Comparison of ENCODE assay signal across 10 mouse cellular contexts in genomic region chr11:117297190-117297829, GRCm38 (mm10).
A peak's percentile ranks its signal among the peaks of the same experiment; 100 is the strongest.
DNase-seq lines count a peak whose midpoint lies in the region; ATAC-seq and TF ChIP-seq lines count a peak whose summit lies in the region.
"Had no signal": no experiment of that assay in that cellular context is flagged by ENCODE, and none has a peak within 500 bp of the region (broad histone marks: within the 10 kb centered on the region; RNA-seq: fewer than 3 reads in every experiment).

No protein-coding gene starts in this region.

- no peaks in the 10 kb centered on the region for H3K9me3 ChIP-seq in embryonic facial prominence, embryonic 12.5 days
- H3K9me3 ChIP-seq in embryonic facial prominence, embryonic 10.5 days, result 0 out of 2 replicates have a peak, but pooled peaks cover 2% of the 10 kb centered on the region
- H3K9me3 ChIP-seq in intestine, embryonic 14.5 days (ENCODE audit: control insufficient read depth, low read length), result 0 out of 2 replicates have a peak, but pooled peaks cover 2% of the 10 kb centered on the region
- no peaks in the 10 kb centered on the region for H3K9me3 ChIP-seq in intestine, postnatal 0 days (ENCODE audit: control insufficient read depth)
- no peaks in the 10 kb centered on the region for H3K9me3 ChIP-seq in MEL (replicated peaks; ENCODE audit: insufficient read depth, low read length)
- H3K9me3 ChIP-seq: heart, embryonic 12.5 days had no signal

- H3ac ChIP-seq in myocyte (ENCODE audit: control insufficient read depth, insufficient read length), result no peak overlapping the region

- TF ChIP-seq POLR2A in MEL (IDR thresholded peaks at IDR 0.05; ENCODE audit: control insufficient read depth in 1 of 2, insufficient read depth in 1 of 2, low read depth in 1 of 2, low read length in 2 of 2, poor library complexity in 1 of 2) (no peak), myocyte (IDR thresholded peaks at IDR 0.05; ENCODE audit: insufficient read length, low read depth) (no peak)

- H3K36me3 ChIP-seq in embryonic facial prominence, embryonic 12.5 days, result peaks cover 29% of the 10 kb centered on the region
- H3K36me3 ChIP-seq in embryonic facial prominence, embryonic 10.5 days (replicated peaks), result peaks cover 89% of the 10 kb centered on the region
- peaks cover 3% of the 10 kb centered on the region for H3K36me3 ChIP-seq in intestine, embryonic 14.5 days (ENCODE audit: control insufficient read depth, insufficient read depth, low read length)
- H3K36me3 ChIP-seq in intestine, postnatal 0 days (ENCODE audit: control insufficient read depth, insufficient read depth), result peaks cover 9% of the 10 kb centered on the region; the same call in 1 of the 2 replicates
- H3K36me3 ChIP-seq in MEL (ENCODE audit: control insufficient read depth in 1 of 2, insufficient read depth in 2 of 2, low read length in 2 of 2) (peaks cover 0 to 8% of the 10 kb centered on the region in 2 experiments; a peak in 2 of 4 replicates), myocyte (ENCODE audit: control insufficient read depth, insufficient read depth) (peaks cover 6% of the 10 kb centered on the region)

- H3K27me3 ChIP-seq in embryonic facial prominence, embryonic 12.5 days, result no peaks in the 10 kb centered on the region
- H3K27me3 ChIP-seq in embryonic facial prominence, embryonic 10.5 days (replicated peaks; ENCODE audit: low read depth, poor library complexity, severe bottlenecking), result no peaks in the 10 kb centered on the region
- no peaks in the 10 kb centered on the region for H3K27me3 ChIP-seq in intestine, embryonic 14.5 days (replicated peaks; ENCODE audit: control insufficient read depth, insufficient read depth, low read length)
- no peaks in the 10 kb centered on the region for H3K27me3 ChIP-seq in intestine, postnatal 0 days (replicated peaks; ENCODE audit: control insufficient read depth, insufficient read depth, low read length)
- H3K27me3 ChIP-seq in MEL (ENCODE audit: control insufficient read depth in 1 of 2, insufficient read depth in 2 of 2, low read length in 2 of 2), result no peaks in the 10 kb centered on the region
- H3K27me3 ChIP-seq in myocyte (ENCODE audit: control insufficient read depth, insufficient read depth, insufficient read length), result no peaks in the 10 kb centered on the region
- H3K27me3 ChIP-seq: heart, embryonic 12.5 days had no signal

- no peak overlapping the region for H3K4me3 ChIP-seq in embryonic facial prominence, embryonic 12.5 days
- no peak overlapping the region for H3K4me3 ChIP-seq in embryonic facial prominence, embryonic 10.5 days
- no peak overlapping the region for H3K4me3 ChIP-seq in intestine, embryonic 14.5 days (ENCODE audit: low read depth, low read length)
- no peak overlapping the region for H3K4me3 ChIP-seq in intestine, postnatal 0 days (ENCODE audit: low read depth, low read length)
- no peak overlapping the region for H3K4me3 ChIP-seq in MEL (ENCODE audit: control insufficient read depth in 1 of 2, insufficient read depth in 1 of 2, low read depth in 2 of 2, low read length in 2 of 2)
- no peak overlapping the region for H3K4me3 ChIP-seq in myocyte
- H3K4me3 ChIP-seq: heart, embryonic 12.5 days had no signal

- ATAC-seq in embryonic facial prominence, embryonic 12.5 days (ENCODE audit: insufficient number of reproducible peaks, insufficient read depth, low FRiP score, low TSS enrichment), result no peak
- no peak for ATAC-seq in intestine, embryonic 14.5 days (replicated peaks; ENCODE audit: low FRiP score, low TSS enrichment, low read depth)
- no peak for ATAC-seq in intestine, postnatal 0 days

- H3K4me1 ChIP-seq in embryonic facial prominence, embryonic 12.5 days, result peaks cover 43% of the 10 kb centered on the region
- peaks cover 46% of the 10 kb centered on the region for H3K4me1 ChIP-seq in embryonic facial prominence, embryonic 10.5 days
- H3K4me1 ChIP-seq in intestine, embryonic 14.5 days (replicated peaks; ENCODE audit: control insufficient read depth, insufficient read depth, low read length), result peaks cover 22% of the 10 kb centered on the region
- H3K4me1 ChIP-seq in intestine, postnatal 0 days (replicated peaks; ENCODE audit: control insufficient read depth, insufficient read depth, low read length), result no peaks in the 10 kb centered on the region
- peaks cover 7 to 14% of the 10 kb centered on the region in 2 experiments for H3K4me1 ChIP-seq in MEL (ENCODE audit: control insufficient read depth in 1 of 2, insufficient read depth in 2 of 2, low read length in 2 of 2)

- WGBS in embryonic facial prominence, embryonic 12.5 days, result 90% methylated on average over 3 of the region's 3 CpGs
- WGBS in embryonic facial prominence, embryonic 10.5 days, result 95% methylated on average over 3 of the region's 3 CpGs
- 94% methylated on average over 3 of the region's 3 CpGs for WGBS in intestine, embryonic 14.5 days
- WGBS in intestine, postnatal 0 days, result 87% methylated on average over 3 of the region's 3 CpGs

- H3K4me2 ChIP-seq in embryonic facial prominence, embryonic 12.5 days (replicated peaks), result no peak overlapping the region
- H3K4me2 ChIP-seq in intestine, embryonic 14.5 days (ENCODE audit: low read length), result no peak overlapping the region
- no peak overlapping the region for H3K4me2 ChIP-seq in intestine, postnatal 0 days (replicated peaks; ENCODE audit: low read depth)
- peak overlapping the region; percentile 40 for H3K4me2 ChIP-seq in myocyte (ENCODE audit: low read depth)
- H3K4me2 ChIP-seq: heart, embryonic 12.5 days had no signal

- peak; percentile 33 to 43; a peak in 1 of 4 replicates for TF ChIP-seq EP300 in MEL (IDR thresholded peaks at IDR 0.05; ENCODE audit: low read depth in 1 of 2, low read length in 2 of 2)

- no peak overlapping the region for H3K9ac ChIP-seq in embryonic facial prominence, embryonic 12.5 days
- no peak overlapping the region for H3K9ac ChIP-seq in intestine, embryonic 14.5 days (ENCODE audit: low read length)
- H3K9ac ChIP-seq in intestine, postnatal 0 days (ENCODE audit: low read depth, low read length), result no peak overlapping the region
- H3K9ac ChIP-seq in MEL (ENCODE audit: control insufficient read depth, low read depth, low read length, poor library complexity, severe bottlenecking), result no peak overlapping the region
- H3K9ac ChIP-seq: heart, embryonic 12.5 days had no signal

- H3K79me2 ChIP-seq in MEL (ENCODE audit: control insufficient read depth, insufficient read depth, low read length, poor library complexity), result no peaks in the 10 kb centered on the region
- peaks cover 90% of the 10 kb centered on the region for H3K79me2 ChIP-seq in myocyte (ENCODE audit: control insufficient read depth, insufficient read depth)

- no peak for DNase-seq in embryonic facial prominence, embryonic 10.5 days (ENCODE audit: low spot score)
- DNase-seq in intestine, embryonic 14.5 days (ENCODE audit: low spot score), result no peak
- peak; percentile 68 for DNase-seq in MEL (ENCODE audit: low read depth, low spot score)
- DNase-seq in spleen, adult 12 weeks (ENCODE audit: low spot score), result no peak
- no peak for DNase-seq in cerebellum, postnatal 25 days
- DNase-seq: adrenal gland, postnatal 10 days had no signal

- 0 out of 2 replicates have a peak overlapping the region, but pooled peaks have one; percentile 4 for H3K27ac ChIP-seq in embryonic facial prominence, embryonic 12.5 days
- H3K27ac ChIP-seq in embryonic facial prominence, embryonic 10.5 days (replicated peaks), result no peak overlapping the region
- H3K27ac ChIP-seq in intestine, embryonic 14.5 days (ENCODE audit: low read depth), result peak overlapping the region; percentile 86; the same call in 1 of the 2 replicates
- H3K27ac ChIP-seq in intestine, postnatal 0 days (ENCODE audit: low read depth, low read length), result no peak overlapping the region
- no peak overlapping the region for H3K27ac ChIP-seq in MEL (ENCODE audit: control insufficient read depth, low read depth, low read length)

- TF ChIP-seq RAD21 in MEL (IDR thresholded peaks at IDR 0.05; ENCODE audit: low read depth, low read length), result no peak

- TF ChIP-seq CTCF in intestine, postnatal 0 days (IDR thresholded peaks at IDR 0.05; ENCODE audit: low read depth), result no peak
- TF ChIP-seq CTCF in MEL (IDR thresholded peaks at IDR 0.05 in 2 of 3, conservative IDR thresholded peaks at IDR 0.05 in 1 of 3; ENCODE audit: control insufficient read depth in 1 of 3, insufficient read depth in 1 of 3, low read depth in 2 of 3, low read length in 3 of 3, poor library complexity in 1 of 3, severe bottlenecking in 1 of 3), result no peak

TF ChIP-seq in MEL, 35 proteins besides CTCF, POLR2A, EP300 and RAD21 (continues in another document):
- no peak for TF ChIP-seq MAFK (IDR thresholded peaks at IDR 0.05; ENCODE audit: borderline replicate concordance, low read depth, low read length)
- TF ChIP-seq KAT2A (conservative IDR thresholded peaks at IDR 0.05; ENCODE audit: low read depth, low read length), result no peak
- TF ChIP-seq TCF12 (IDR thresholded peaks at IDR 0.05; ENCODE audit: low read depth, low read length), result peak; percentile 77
- TF ChIP-seq TBP (IDR thresholded peaks at IDR 0.05; ENCODE audit: low read depth, low read length), result 0 out of 2 replicates have a peak, but pooled peaks have one; percentile 28
- TF ChIP-seq TAL1 (IDR thresholded peaks at IDR 0.05; ENCODE audit: low read length), result peak; percentile 59
- TF ChIP-seq CHD1 (IDR thresholded peaks at IDR 0.05; ENCODE audit: low read depth, low read length), result no peak
- peak; percentile 53; the same call in 1 of the 2 replicates for TF ChIP-seq MAX (IDR thresholded peaks at IDR 0.05; ENCODE audit: low read length)
- peak; percentile 67 for TF ChIP-seq MXI1 (IDR thresholded peaks at IDR 0.05; ENCODE audit: low read depth, low read length)
- peak; percentile 37; the same call in 1 of the 2 replicates for TF ChIP-seq USF1 (IDR thresholded peaks at IDR 0.05; ENCODE audit: low read depth, low read length)
- peak; percentile 51 for TF ChIP-seq GATA1 (IDR thresholded peaks at IDR 0.05; ENCODE audit: low read depth, low read length)

TF ChIP-seq in myocyte, 11 proteins besides CTCF, POLR2A, EP300 and RAD21:
- TF ChIP-seq MYOD1 (IDR thresholded peaks at IDR 0.05; ENCODE audit: control insufficient read depth in 1 of 3, insufficient read length in 2 of 3, low read depth in 2 of 3), result peak in 1 of 3 experiments; percentile 47
- peak in 1 of 3 experiments; percentile 52 for TF ChIP-seq MYOG (IDR thresholded peaks at IDR 0.05; ENCODE audit: control insufficient read depth in 1 of 3, insufficient read depth in 1 of 3, insufficient read length in 2 of 3, low read depth in 2 of 3)
- no peak for TF ChIP-seq MAX (IDR thresholded peaks at IDR 0.05; ENCODE audit: low read depth)

Comparison
In these comparisons a context has a peak if more than half of its experiments do, and no peak if none do; other contexts are left out.
1. H3K27ac ChIP-seq: peak in embryonic facial prominence, embryonic 12.5 days (single experiment) and intestine, embryonic 14.5 days (single experiment); none in embryonic facial prominence, embryonic 10.5 days (single experiment), intestine, postnatal 0 days (single experiment) and MEL (single experiment).